Mouse (Mus musculus) liver, embryonic 18 days (tissue): ENCODE results near the gene Csf2. TPM values are rescaled to one million over a fixed set of nuclear protein-coding genes. Genes with fewer than 3 reads are reported as not detected.

Experiments used
- polyA plus RNA-seq: library from polyadenylated mRNA; depleted of rRNA; stranded (reverse); fragments of >200 nt; gene quantifications from 2 replicates; pipeline ENCODE4 v1.2.3, GENCODE M21; 2012; rRNA removed

Gene Csf2
- polyA plus RNA-seq = not detected in 2 replicates

DNA sequence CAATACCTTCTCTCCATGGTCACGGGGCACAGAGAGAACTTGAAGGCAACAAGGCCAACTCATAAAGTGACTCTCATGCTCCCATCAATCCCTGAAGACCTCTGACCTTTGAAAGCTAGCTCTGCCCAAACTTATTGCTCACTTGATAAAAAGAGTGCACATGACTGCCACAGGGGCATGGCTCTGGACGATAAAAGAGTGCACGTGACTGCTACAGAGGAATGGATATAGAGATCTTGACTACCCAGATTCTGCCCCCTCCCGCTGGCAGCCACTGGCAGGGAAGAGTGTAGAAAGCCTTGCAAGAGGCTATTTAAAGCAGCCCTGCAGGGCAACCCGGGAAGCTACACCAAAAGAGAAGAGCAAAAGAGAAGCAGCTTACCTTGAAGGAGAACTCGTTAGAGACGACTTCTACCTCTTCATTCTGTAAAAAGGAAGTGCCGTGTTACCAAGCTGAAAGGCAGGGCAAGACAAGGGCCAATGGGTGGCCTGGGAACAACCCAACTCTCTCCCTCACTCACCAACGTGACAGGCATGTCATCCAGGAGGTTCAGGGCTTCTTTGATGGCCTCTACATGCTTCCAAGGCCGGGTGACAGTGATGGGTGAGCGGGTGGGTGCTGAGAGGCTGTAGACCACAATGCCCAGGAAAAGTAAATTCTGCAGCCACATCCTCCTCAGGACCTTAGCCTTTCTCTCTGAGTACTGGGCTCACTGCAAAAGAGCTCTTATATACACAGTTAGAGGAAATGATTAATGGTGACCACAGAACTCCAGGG, at the start of gene Csf2:
Csf2 (minus strand) TSS at position 728 of the 778 bp plus-strand sequence.

GRCm38 (mm10) chr11:54267177-54267576, 17.7 kb upstream of the Csf2 start, which contains the start of gene Il3:
Gene Il3, minus strand, starts transcription at chr11:54267277.

Other genes starting within 250 kb of the Csf2 start
- 9.0 and 9.1 TPM in 2 replicates for gene Slc22a4, start 221.6 kb downstream of the Csf2 start, polyA plus RNA-seq
- 3.1 and 3.9 TPM in 2 replicates for gene Pdlim4, start 180.7 kb downstream of the Csf2 start, polyA plus RNA-seq
- 9.5 and 10.2 TPM in 2 replicates for gene P4ha2, start 149.6 kb downstream of the Csf2 start, polyA plus RNA-seq
- gene Il3, start 17.6 kb upstream of the Csf2 start, polyA plus RNA-seq = not detected in 2 replicates
- 0.17 and 0.30 TPM in 2 replicates for gene Acsl6, start 54.1 kb upstream of the Csf2 start, polyA plus RNA-seq
- not detected in 2 replicates for gene Meikin, start 121.0 kb upstream of the Csf2 start, polyA plus RNA-seq
- 4.2 and 5.1 TPM in 2 replicates for gene Fnip1, start 188.5 kb upstream of the Csf2 start, polyA plus RNA-seq